Comparison of ENCODE assay signal across 10 mouse cellular contexts in the genomic region with DNA sequence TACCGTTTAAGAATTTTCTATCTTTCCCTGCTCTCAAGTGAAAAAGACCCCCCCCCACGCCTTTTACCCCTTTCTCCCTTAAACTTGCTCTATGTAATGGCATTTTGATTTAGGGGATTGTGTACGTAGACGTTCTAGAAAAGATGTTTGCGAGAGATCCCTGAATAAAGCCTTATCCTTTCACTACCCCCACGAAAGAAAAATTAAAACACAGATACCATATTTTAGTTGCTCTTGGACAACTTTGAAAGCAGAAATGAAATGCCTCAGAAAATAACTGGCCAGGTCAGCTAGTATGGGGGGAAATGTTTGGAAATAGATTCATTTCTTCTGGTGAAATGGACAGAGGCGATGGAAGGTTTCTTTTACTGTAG. TPM values are rescaled to one million over a fixed set of nuclear protein-coding genes. Genes with fewer than 3 reads are reported as not detected.
DNase-seq lines count a peak whose midpoint lies in the region; ATAC-seq and TF ChIP-seq lines count a peak whose summit lies in the region.
"Had no signal": no experiment of that assay in that cellular context is flagged by ENCODE, and none has a peak within 500 bp of the region (broad histone marks: within the 10 kb centered on the region; RNA-seq: fewer than 3 reads in every experiment).

No protein-coding gene starts in this region.

- ATAC-seq in lung, embryonic 14.5 days (ENCODE audit: insufficient read depth): no peak
- no peak for ATAC-seq in embryonic facial prominence, embryonic 15.5 days (ENCODE audit: insufficient number of reproducible peaks, low FRiP score, low TSS enrichment, low read depth)
- ATAC-seq in intestine, postnatal 0 days: no peak
- ATAC-seq in neural tube, embryonic 15.5 days (ENCODE audit: low FRiP score): no peak

- H3K9ac ChIP-seq in lung, embryonic 14.5 days: peak overlapping the region; percentile 98
- peak overlapping the region; percentile 99 for H3K9ac ChIP-seq in embryonic facial prominence, embryonic 15.5 days
- peak overlapping the region; percentile 94 for H3K9ac ChIP-seq in intestine, postnatal 0 days (ENCODE audit: low read depth, low read length)
- H3K9ac ChIP-seq in neural tube, embryonic 15.5 days (replicated peaks): peak overlapping the region; percentile 99

- no peak for DNase-seq in lung, embryonic 14.5 days
- no peak for DNase-seq in lung, postnatal 36 days
- no peak for DNase-seq in thymus, postnatal 10 days (ENCODE audit: low spot score in 2 of 2)
- DNase-seq in spleen, adult 18-20 months: no peak
- no peak for DNase-seq in adrenal gland, postnatal 36 days
- DNase-seq: right cerebral cortex, adult 18-20 months had no signal

- no peaks in the 10 kb centered on the region for H3K27me3 ChIP-seq in lung, embryonic 14.5 days (ENCODE audit: insufficient read depth, low read length)
- H3K27me3 ChIP-seq in embryonic facial prominence, embryonic 15.5 days: no peaks in the 10 kb centered on the region
- H3K27me3 ChIP-seq in intestine, postnatal 0 days (replicated peaks; ENCODE audit: control insufficient read depth, insufficient read depth, low read length): no peaks in the 10 kb centered on the region
- no peaks in the 10 kb centered on the region for H3K27me3 ChIP-seq in neural tube, embryonic 15.5 days (replicated peaks)

- H3K9me3 ChIP-seq in lung, embryonic 14.5 days (ENCODE audit: low read depth, low read length): no peaks in the 10 kb centered on the region
- no peaks in the 10 kb centered on the region for H3K9me3 ChIP-seq in embryonic facial prominence, embryonic 15.5 days (replicated peaks)
- H3K9me3 ChIP-seq in intestine, postnatal 0 days (ENCODE audit: control insufficient read depth): no peaks in the 10 kb centered on the region
- no peaks in the 10 kb centered on the region for H3K9me3 ChIP-seq in neural tube, embryonic 15.5 days (replicated peaks)

- no peaks in the 10 kb centered on the region for H3K36me3 ChIP-seq in lung, embryonic 14.5 days (ENCODE audit: insufficient read depth)
- H3K36me3 ChIP-seq in embryonic facial prominence, embryonic 15.5 days: no peaks in the 10 kb centered on the region
- H3K36me3 ChIP-seq in intestine, postnatal 0 days (ENCODE audit: control insufficient read depth, insufficient read depth): no peaks in the 10 kb centered on the region
- H3K36me3 ChIP-seq in neural tube, embryonic 15.5 days: no peaks in the 10 kb centered on the region

- peak overlapping the region; percentile 67 for H3K4me2 ChIP-seq in lung, embryonic 14.5 days
- H3K4me2 ChIP-seq in embryonic facial prominence, embryonic 15.5 days (replicated peaks): peak overlapping the region; percentile 56
- H3K4me2 ChIP-seq in intestine, postnatal 0 days (replicated peaks; ENCODE audit: low read depth): peak overlapping the region; percentile 82
- H3K4me2 ChIP-seq in neural tube, embryonic 15.5 days: peak overlapping the region; percentile 58

- WGBS in lung, embryonic 14.5 days: 8% methylated on average over 7 of the region's 7 CpGs
- WGBS in embryonic facial prominence, embryonic 15.5 days: 6% methylated on average over 7 of the region's 7 CpGs
- WGBS in intestine, postnatal 0 days: 27% methylated on average over 7 of the region's 7 CpGs
- 3% methylated on average over 7 of the region's 7 CpGs for WGBS in neural tube, embryonic 15.5 days

- H3K4me1 ChIP-seq in lung, embryonic 14.5 days (ENCODE audit: insufficient read depth): peaks cover 12% of the 10 kb centered on the region
- peaks cover 19% of the 10 kb centered on the region for H3K4me1 ChIP-seq in embryonic facial prominence, embryonic 15.5 days
- H3K4me1 ChIP-seq in intestine, postnatal 0 days (replicated peaks; ENCODE audit: control insufficient read depth, insufficient read depth, low read length): no peaks in the 10 kb centered on the region; the same call in 1 of the 2 replicates
- H3K4me1 ChIP-seq in neural tube, embryonic 15.5 days: peaks cover 36% of the 10 kb centered on the region

- peak overlapping the region; percentile 100 for H3K4me3 ChIP-seq in lung, embryonic 14.5 days (ENCODE audit: low read depth, low read length)
- peak overlapping the region; percentile 82 for H3K4me3 ChIP-seq in embryonic facial prominence, embryonic 15.5 days (replicated peaks)
- H3K4me3 ChIP-seq in intestine, postnatal 0 days (ENCODE audit: low read depth, low read length): peak overlapping the region; percentile 97
- peak overlapping the region; percentile 100 for H3K4me3 ChIP-seq in neural tube, embryonic 15.5 days (replicated peaks)

- TF ChIP-seq CTCF in lung, embryonic 14.5 days (IDR thresholded peaks at IDR 0.05; ENCODE audit: low read depth): no peak
- TF ChIP-seq CTCF in intestine, postnatal 0 days (IDR thresholded peaks at IDR 0.05; ENCODE audit: low read depth): no peak

- H3K27ac ChIP-seq in lung, embryonic 14.5 days (ENCODE audit: low read depth): 0 out of 2 replicates have a peak overlapping the region, but pooled peaks have one; percentile 96
- H3K27ac ChIP-seq in embryonic facial prominence, embryonic 15.5 days (replicated peaks): peak overlapping the region; percentile 97
- no peak overlapping the region for H3K27ac ChIP-seq in intestine, postnatal 0 days (ENCODE audit: low read depth, low read length)
- peak overlapping the region; percentile 95; the same call in 1 of the 2 replicates for H3K27ac ChIP-seq in neural tube, embryonic 15.5 days (replicated peaks)

RNA-seq across cellular contexts. Expression of a gene that starts 1.8 kb away (rescaled TPM):
- 54.7 and 59.0 TPM in 2 replicates for polyA plus RNA-seq in lung, embryonic 14.5 days (2014; fragmentation: Nextera tagmentation; extraction: Ambion mirVana)
- polyA plus RNA-seq in embryonic facial prominence, embryonic 15.5 days (2015; fragmentation: Nextera tagmentation; extraction: Ambion mirVana): 73.5 and 76.0 TPM in 2 replicates
- 12.6 and 13.0 TPM in 2 replicates for polyA plus RNA-seq in intestine, postnatal 0 days (2015; fragmentation: Nextera tagmentation; extraction: Ambion mirVana)
- 59.0 and 59.5 TPM in 2 replicates for polyA plus RNA-seq in neural tube, embryonic 15.5 days (2015; fragmentation: Nextera tagmentation; extraction: Ambion mirVana)
- total RNA-seq in adrenal gland, postnatal 36 days (2021): 10 to 100 TPM; 44.1 to 45.7 TPM

RNA-seq across cellular contexts. Expression of a gene that starts 12.3 kb away (rescaled TPM):
- polyA plus RNA-seq in lung, embryonic 14.5 days (2014; fragmentation: Nextera tagmentation; extraction: Ambion mirVana): 0.27 TPM in 1 of 2 replicates, not detected in the other
- polyA plus RNA-seq in embryonic facial prominence, embryonic 15.5 days (2015; fragmentation: Nextera tagmentation; extraction: Ambion mirVana): not detected in 2 replicates
- polyA plus RNA-seq in intestine, postnatal 0 days (2015; fragmentation: Nextera tagmentation; extraction: Ambion mirVana): not detected in 2 replicates
- polyA plus RNA-seq in neural tube, embryonic 15.5 days (2015; fragmentation: Nextera tagmentation; extraction: Ambion mirVana): not detected in 2 replicates
- not detected for total RNA-seq in adrenal gland, postnatal 36 days (2021)
- total RNA-seq: gastrocnemius, postnatal 4 days had no signal
